Mouse (Mus musculus) stomach, postnatal 0 days (tissue): Measurements from ENCODE around the gene Cops6. TPM values are rescaled to one million over a fixed set of nuclear protein-coding genes. Genes with fewer than 3 reads are reported as not detected.

ENCODE experiments used
- ATAC-seq: fragments of 200-750 bp; cut with Nextera tagmentation; 2 replicates; pipeline ENCODE4 v1.8.0; 2017; ENCODE audit not compliant: low FRiP score, low TSS enrichment
- DNase-seq: peaks from one replicate; pipeline ENCODE4 v3.0.0-alpha.2; 2016; ENCODE audit warnings: low spot score
- H3K27ac ChIP-seq: fragments of 300-500 bp; sonication (generic); replicated peaks from 2 replicates; pipeline ENCODE4 v1.5.1; 2014; ENCODE audit warnings: mild to moderate bottlenecking, control low read depth
- H3K27me3 ChIP-seq: fragments of 300-500 bp; sonication (generic); 2 replicates; pipeline ENCODE4 v1.6.1; 2014; ENCODE audit warnings: low read length; ENCODE audit not compliant: control insufficient read depth, insufficient read depth
- H3K36me3 ChIP-seq: fragments of 300-500 bp; sonication (generic); 2 replicates; pipeline ENCODE4 v1.6.1; 2014; ENCODE audit warnings: low read length, mixed read lengths; ENCODE audit not compliant: control insufficient read depth, insufficient read depth
- H3K4me1 ChIP-seq: fragments of 300-500 bp; sonication (generic); replicated peaks from 2 replicates; pipeline ENCODE4 v1.6.1; 2014; ENCODE audit warnings: antibody characterized with exemption; ENCODE audit not compliant: control insufficient read depth, insufficient read depth
- H3K4me2 ChIP-seq: fragments of 300-500 bp; sonication (generic); replicated peaks from 2 replicates; pipeline ENCODE4 v1.6.1; 2014; ENCODE audit warnings: low read depth, mild to moderate bottlenecking, control low read depth, moderate library complexity
- H3K4me3 ChIP-seq: fragments of 300-500 bp; sonication (generic); 2 replicates; pipeline ENCODE4 v1.5.1; 2014; ENCODE audit warnings: low read depth, low read length, control low read depth
- H3K9ac ChIP-seq: fragments of 300-500 bp; sonication (generic); 2 replicates; pipeline ENCODE4 v1.6.1; 2014; ENCODE audit warnings: mild to moderate bottlenecking, low read length, control low read depth, mixed read lengths
- H3K9me3 ChIP-seq: fragments of 300-500 bp; sonication (generic); 2 replicates; pipeline ENCODE4 v1.6.1; 2016; ENCODE audit warnings: low read length; ENCODE audit not compliant: control insufficient read depth
- CTCF ChIP-seq: IDR thresholded peaks from 2 replicates; pipeline ENCODE4 v1.5.1; 2016; ENCODE audit warnings: antibody characterized with exemption, low read depth, mild to moderate bottlenecking, moderate library complexity
- EP300 ChIP-seq: optimal IDR thresholded peaks from 2 replicates; pipeline ENCODE3; 2016; ENCODE audit warnings: antibody characterized with exemption
- WGBS: fragments of 180-500 bp; shearing (Covaris S2); extraction: QIAGEN DNeasy Blood & Tissue Kit; methylation state at CpG from one replicate; pipeline ENCODE4 v1.1.7; 2014; 5-methylcytosine and 5-hydroxymethylcytosine counted together
- polyA plus RNA-seq: library from polyadenylated mRNA; unstranded; fragments of >200 nt; fragmentation: Nextera tagmentation; extraction: Ambion mirVana; gene quantifications from 2 replicates; pipeline ENCODE4 v1.2.1, GENCODE M21; 2015

The Cops6 gene
- 173 and 180 TPM in 2 replicates for polyA plus RNA-seq

DNA sequence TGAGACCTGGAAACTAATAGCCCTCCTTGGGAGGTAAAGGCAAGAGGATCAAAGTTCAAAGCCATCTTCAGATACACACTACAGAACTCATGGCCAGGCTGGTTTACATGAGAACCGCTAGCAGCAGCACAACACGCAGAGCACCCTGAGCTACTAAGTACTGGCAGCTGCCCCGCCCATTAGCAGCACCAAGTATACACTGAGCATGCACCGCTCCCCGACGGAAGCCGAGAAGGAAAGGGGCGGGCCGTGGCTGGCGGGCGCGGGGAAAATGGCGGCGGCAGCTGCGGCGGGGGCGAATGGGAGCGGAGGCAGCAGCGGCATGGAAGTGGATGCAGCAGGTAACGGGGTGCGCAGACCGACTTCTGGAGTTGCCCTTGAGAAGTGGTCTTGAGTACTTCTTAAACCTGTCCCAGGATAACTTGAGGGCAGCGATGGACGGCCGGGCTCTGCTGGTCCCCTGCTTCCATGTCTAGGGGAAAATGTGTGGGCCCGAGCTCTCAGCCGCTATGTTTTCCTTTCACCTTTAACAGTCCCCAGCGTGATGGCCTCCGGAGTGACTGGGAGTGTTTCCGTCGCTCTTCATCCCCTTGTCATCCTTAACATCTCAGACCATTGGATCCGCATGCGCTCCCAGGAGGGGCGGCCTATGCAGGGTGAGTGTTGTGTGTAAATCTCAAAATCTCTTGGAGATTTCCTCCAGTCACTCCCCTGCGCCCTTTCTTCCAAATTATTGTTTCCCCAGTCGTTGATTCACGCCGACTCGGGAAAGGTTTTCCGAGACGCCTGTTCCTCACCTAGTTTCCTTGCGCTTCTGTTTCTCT, at the start of gene Cops6:
Cops6 (plus strand) TSS at position 230 of the 824 bp plus-strand sequence.
- 0 out of 2 replicates have a peak, but pooled peaks cover 3% of the 10 kb centered on the region for H3K4me1 ChIP-seq
- H3K27ac ChIP-seq, result peak within 1 kb of the TSS; percentile 30
- H3K27me3 ChIP-seq, result no peaks in the 10 kb centered on the region
- WGBS, result under 1% methylated on average over 40 of the region's 42 CpGs
- peak within 1 kb of the TSS; percentile 67 for H3K4me2 ChIP-seq
- peak; percentile 96 for DNase-seq
- H3K9me3 ChIP-seq, result no peaks in the 10 kb centered on the region
- H3K4me3 ChIP-seq, result peak within 1 kb of the TSS; percentile 49
- H3K36me3 ChIP-seq, result peaks cover 21% of the 10 kb centered on the region
- H3K9ac ChIP-seq, result peak within 1 kb of the TSS; percentile 57
- TF ChIP-seq CTCF, result peak; percentile 29
- no peak for TF ChIP-seq EP300
- peak; percentile 96 for ATAC-seq

DNA sequence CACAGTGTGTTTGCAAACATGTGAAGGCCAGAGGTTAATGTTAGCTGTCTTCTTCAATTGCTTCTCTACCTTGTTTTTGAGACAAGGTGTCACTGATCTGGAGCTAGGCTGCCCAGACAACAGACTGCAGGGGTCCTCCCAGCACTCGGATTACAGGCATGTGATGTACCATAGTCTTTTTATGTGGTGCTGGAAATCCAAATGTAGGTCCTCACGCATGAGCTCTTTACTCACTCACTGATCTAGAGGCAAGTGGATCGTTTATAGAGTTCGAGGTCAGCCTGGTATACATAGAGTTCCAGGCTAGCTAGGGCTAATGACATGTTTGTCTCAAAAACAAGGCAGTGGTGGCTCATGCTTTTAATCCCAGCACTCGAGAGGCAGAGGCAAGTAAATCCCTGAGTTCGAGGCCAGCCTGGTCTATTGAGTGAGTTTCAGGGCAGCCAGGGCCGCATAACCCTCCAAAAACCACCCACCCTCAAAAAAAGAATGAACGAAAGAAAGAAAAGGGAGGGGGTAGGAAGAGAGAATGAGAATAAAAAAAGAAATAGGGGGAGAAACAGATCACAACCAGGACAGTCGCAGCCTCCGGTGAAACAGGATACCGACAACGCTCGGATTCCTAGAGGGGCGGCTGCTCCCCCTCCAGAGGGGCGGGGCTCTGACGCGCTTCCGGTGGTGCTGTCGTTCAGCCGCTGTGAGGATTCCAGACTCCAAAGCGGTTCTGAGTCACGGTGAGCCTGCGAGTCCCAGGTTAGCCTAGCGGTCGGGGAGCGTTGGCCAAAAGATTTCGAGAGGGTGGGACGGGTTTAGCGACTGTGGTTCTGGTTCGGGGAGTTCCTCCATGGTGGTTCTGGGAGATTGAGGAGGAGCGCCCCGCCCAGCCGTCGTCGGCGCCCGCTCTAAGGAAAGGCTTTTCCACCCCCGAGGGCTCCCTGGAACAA, 44.3 kb upstream of the Cops6 start, which contains the start of gene Zscan21:
Zscan21 (plus strand) TSS at position 649 of the 944 bp plus-strand sequence.
- Histone ChIP-seq H3K4me2 (peak within 1 kb of the TSS; percentile 54), H3K36me3 (0 out of 2 replicates have a peak, but pooled peaks cover 2% of the 10 kb centered on the region), H3K9me3 (no peaks in the 10 kb centered on the region), H3K9ac (peak within 1 kb of the TSS; percentile 66), H3K27me3 (no peaks in the 10 kb centered on the region), H3K4me1 (no peaks in the 10 kb centered on the region), H3K27ac (peak within 1 kb of the TSS; percentile 90), H3K4me3 (peak within 1 kb of the TSS; percentile 62)
- peak; percentile 94 for DNase-seq
- peak; percentile 97 for ATAC-seq
- 6% methylated on average over 38 of the region's 38 CpGs for whole genome bisulfite sequencing
- TF ChIP-seq CTCF (peak; percentile 47), EP300 (no peak)

DNA sequence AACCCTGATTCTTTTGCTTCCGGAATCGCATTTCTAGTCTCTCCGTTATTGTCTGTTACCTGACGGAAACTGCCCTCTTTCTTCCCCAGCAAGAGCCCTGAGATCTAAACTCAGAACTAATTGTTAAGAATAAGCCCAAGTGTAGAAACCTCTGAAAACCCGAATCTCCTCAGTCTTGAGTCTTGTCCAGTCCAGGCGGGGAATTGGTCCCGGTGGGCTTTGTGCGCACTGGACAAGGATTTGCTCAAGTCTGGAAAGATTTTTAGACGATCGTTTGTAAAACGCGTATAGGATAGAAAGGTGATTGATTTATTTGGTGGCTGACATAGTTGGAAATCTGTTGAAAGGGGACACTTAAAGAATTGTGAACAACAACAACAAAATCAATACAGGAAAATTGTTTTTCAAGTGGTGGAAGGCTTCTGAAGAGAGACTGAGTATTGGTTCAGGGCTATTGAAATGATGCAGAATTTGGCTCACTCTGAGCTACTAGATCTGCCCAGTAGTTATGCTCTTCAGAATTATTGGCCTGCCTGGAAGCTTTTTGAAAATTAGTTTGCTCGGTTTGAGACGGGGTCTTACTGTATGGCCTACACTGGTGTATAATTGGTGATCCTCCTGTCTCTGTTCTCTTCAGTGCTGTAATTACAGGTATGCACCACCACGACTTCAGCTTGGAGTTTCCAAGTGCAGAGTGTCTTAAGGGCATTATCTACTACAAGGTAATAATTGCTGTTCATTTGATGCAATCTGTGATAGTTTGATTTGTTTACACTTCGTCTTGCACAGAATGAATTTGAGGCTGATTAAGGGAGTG, 43.5 kb upstream of the Cops6 start:
- peak overlapping the region; percentile 62 for H3K4me3 ChIP-seq
- H3K27ac ChIP-seq, result peak overlapping the region; percentile 90
- ATAC-seq, result no peak; the same call in 1 of the 2 replicates
- no peaks in the 10 kb centered on the region for H3K9me3 ChIP-seq
- 0 out of 2 replicates have a peak, but pooled peaks cover 2% of the 10 kb centered on the region for H3K36me3 ChIP-seq
- 5% methylated on average over 16 of the region's 16 CpGs for WGBS
- peak; percentile 21 for DNase-seq
- peak overlapping the region; percentile 66 for H3K9ac ChIP-seq
- H3K4me2 ChIP-seq, result peak overlapping the region; percentile 54
- no peaks in the 10 kb centered on the region for H3K4me1 ChIP-seq
- H3K27me3 ChIP-seq, result no peaks in the 10 kb centered on the region
- no peak for TF ChIP-seq CTCF
- TF ChIP-seq EP300, result no peak

DNA sequence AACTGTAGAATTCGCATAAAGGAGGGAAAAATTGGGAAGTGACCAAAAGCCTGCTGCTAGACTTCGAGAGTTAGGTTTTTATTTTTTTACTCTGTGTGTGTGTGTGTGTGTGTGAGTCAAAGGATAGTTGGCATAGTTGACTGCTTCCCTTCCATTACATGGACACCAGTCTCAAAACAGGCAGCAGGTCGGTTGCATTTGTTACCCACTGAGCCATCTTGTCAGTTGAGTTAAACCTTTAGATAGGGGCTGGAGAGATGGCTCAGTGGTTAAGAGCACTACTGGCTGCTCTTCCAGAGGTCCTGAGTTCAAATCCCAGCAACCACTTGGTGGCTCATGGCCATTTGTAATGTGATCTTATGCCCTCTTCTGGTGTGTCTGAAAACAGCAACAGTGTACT, 42.8 kb upstream of the Cops6 start:
- Histone ChIP-seq H3K4me2 (peak overlapping the region; percentile 54), H3K4me1 (no peaks in the 10 kb centered on the region), H3K9me3 (no peaks in the 10 kb centered on the region), H3K27me3 (no peaks in the 10 kb centered on the region), H3K4me3 (no peak overlapping the region), H3K36me3 (0 out of 2 replicates have a peak, but pooled peaks cover 2% of the 10 kb centered on the region), H3K9ac (no peak overlapping the region), H3K27ac (no peak overlapping the region)
- WGBS, result 53% methylated on average over 3 of the region's 3 CpGs
- TF ChIP-seq EP300 (no peak), CTCF (no peak)
- ATAC-seq (no peak), DNase-seq (no peak)
